Mouse (Mus musculus) activated CD4-positive, CD25-positive, alpha-beta regulatory T cell, adult 4 months (primary cell): ENCODE results near the gene Slc25a25. TPM values are rescaled to one million over a fixed set of nuclear protein-coding genes. Genes with fewer than 3 reads are reported as not detected.

Source experiments
- ATAC-seq: one replicate; pipeline ENCODE4 v1.8.0; 2017
- polyA plus RNA-seq, 2 experiments: library from polyadenylated mRNA; unstranded; fragments of 100-300 nt; shearing (Covaris generic); gene quantifications; one replicate each; pipeline ENCODE4 v1.2.1; 2017

Slc25a25 gene
- polyA plus RNA-seq, 2 experiments from 2014 or later = 3.3 to 4.0 TPM

- ATAC-seq = peak; percentile 67
These were observed 55.7 kb downstream of the Slc25a25 start, which contains the start of gene Ptges2 for GRCm38 (mm10) chr2:32395484-32395945. Gene Ptges2 (plus strand): TSS chr2:32395896.

DNA sequence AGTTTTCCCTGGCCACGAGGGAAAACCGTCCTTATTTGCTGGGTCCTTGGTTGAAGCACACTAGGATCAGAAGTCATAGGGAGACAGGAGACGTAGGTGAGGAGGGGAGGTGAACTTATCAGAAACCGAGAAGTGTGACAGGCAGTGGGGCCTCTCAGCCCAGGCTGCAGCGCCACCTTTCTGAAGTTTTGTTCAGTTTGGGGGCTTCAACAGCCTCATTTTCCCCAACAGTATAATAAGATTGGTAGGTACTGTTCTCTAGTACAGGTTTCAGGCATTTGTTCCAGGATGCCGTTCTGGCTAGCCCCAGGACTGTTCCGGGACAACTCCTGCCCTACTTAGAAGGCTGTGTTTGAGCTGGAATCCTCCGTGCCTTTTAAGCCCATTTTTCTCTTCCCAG, 56.3 kb downstream of the Slc25a25 start:
- no peak for ATAC-seq

DNA sequence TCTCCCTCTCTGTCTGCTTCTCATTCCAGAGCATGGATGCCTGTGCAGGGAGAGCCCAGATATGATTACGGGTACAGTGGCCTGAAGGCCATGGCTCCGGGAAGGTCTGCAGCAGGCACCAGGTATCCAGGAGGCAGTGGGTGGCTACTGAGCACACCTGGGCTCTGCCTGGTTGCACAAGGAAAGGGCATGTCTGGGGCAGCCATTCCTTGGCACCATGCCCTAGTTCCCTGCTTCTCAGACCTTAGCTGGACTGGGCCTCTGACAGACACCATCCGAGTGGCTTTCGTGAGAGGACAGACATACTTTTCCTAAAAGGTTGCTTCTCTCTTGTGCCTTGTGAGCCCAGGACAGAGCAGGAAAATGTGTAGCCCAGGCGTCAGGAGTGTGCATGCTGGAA, 59.2 kb downstream of the Slc25a25 start:
- no peak for ATAC-seq

DNA sequence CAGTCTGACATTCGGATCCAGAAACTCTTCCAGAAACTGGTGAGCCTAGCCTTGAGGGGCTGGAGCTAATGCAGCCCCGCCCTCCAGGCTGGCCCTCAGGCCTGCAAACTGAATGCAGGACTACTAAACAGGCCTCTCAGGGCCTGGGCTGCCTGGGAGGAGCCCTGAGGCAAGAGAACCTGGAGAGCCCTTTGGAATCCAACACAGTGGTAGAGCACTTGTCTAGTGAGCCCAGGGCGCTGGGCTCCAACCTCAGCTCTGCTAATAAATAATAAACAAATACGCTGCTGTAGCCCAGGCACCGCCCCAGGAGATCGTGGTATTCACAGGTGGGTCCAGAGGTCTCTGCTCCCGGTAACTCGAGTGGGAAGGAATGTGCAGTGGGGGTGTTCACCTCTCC, 60.4 kb downstream of the Slc25a25 start:
- no peak for ATAC-seq

GRCm38 (mm10) chr2:32389157-32389556, 62.1 kb downstream of the Slc25a25 start:
- ATAC-seq = no peak

- no peak for ATAC-seq
These were observed 63.3 kb downstream of the Slc25a25 start, which contains the start of gene Lcn2 for GRCm38 (mm10) chr2:32387706-32388490. Gene Lcn2 (minus strand): TSS chr2:32388252.

DNA sequence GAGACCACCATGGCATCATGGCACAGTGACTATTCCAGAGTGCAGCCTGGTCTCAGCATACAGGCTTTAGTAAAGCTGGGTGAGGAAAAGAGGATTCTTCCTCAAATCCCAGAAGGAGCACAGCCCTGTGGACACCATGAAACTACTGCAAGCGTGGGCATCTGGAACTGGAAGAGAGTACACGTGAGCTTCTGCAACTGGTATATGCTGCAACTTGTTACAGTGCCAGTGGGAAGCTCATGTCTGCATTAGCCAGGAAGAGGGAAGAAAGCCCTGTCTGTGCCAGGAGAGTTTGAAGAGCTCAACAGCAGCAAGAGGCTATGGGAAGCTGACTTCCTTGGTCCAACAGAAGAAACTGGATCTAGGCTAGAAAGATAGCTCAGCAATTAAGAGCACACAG, 68.6 kb downstream of the Slc25a25 start:
- ATAC-seq = no peak

- peak; percentile 92 for ATAC-seq
These were observed 69.4 kb downstream of the Slc25a25 start, which contains the start of gene 1110008P14Rik for GRCm38 (mm10) chr2:32381775-32382223. Gene 1110008P14Rik (minus strand): TSS chr2:32381938.

- no peak for ATAC-seq
These were observed 70.0 kb downstream of the Slc25a25 start for GRCm38 (mm10) chr2:32381141-32381774.

DNA sequence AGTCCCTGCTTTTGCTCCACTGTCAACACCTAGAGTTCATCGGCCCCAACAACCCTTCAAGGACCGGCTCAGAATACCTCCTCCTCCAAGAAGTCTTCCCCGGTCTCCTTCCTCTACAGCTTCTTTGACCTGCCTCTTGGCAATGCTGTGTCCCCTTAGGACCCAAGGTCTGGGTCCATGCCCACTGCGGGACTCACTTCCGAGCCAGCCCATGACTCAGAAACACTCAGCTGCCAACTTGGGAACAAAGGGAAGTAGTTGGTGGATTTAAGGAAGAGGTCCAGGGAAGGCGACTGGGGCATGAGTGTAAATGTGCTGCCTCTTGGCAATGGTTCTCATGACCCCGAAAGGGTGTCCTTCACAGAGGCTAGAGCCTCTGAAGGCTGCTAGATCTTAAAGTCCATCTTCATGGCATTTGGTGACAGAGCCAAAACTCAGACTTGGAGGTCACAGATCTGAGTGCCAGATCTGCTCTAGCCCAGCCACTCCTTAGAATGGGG, 71.2 kb downstream of the Slc25a25 start:
- no peak for ATAC-seq

- ATAC-seq = no peak
These were observed 74.3 kb downstream of the Slc25a25 start for GRCm38 (mm10) chr2:32376963-32377362.

- ATAC-seq = no peak
These were observed 75.8 kb downstream of the Slc25a25 start for GRCm38 (mm10) chr2:32375317-32375940.

DNA sequence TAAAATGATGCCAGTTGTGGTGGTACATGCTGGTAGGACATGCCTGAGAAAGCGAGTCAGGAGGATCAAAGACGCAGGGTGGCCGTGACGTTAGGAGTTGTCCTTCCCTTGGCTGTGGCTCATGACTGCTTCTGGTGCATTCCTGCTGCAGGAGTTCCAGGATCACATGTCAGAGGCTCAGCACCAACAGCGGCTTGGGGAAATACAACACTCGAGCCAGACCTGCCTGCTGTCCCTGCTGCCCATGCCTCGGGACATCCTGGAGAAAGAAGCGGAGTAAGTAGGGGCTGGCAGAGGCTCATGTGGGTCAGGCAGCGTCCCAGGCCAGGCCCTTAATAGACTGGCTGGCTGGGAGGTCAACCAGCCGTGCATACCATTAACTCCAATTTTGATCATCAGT, 77.1 kb downstream of the Slc25a25 start:
- ATAC-seq = no peak

DNA sequence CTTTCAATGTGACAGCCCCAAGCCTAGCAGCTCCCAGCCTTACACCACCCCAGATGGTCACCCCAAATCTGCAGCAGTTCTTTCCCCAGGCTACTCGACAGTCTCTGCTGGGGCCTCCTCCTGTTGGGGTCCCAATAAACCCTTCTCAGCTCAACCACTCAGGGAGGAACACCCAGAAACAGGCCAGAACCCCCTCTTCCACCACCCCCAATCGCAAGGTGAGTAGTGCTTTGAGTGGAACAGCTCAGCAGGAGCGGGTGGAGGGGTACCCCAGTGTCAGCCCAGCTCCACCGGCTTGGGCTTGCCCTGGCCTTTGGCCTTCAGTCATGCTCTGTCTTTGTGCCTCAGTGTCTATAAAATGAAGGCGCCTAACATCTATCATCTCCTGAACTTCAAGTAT, 83.9 kb downstream of the Slc25a25 start:
- ATAC-seq = no peak

Other genes starting within 250 kb of the Slc25a25 start
- gene Pomt1, start 214.9 kb downstream of the Slc25a25 start, polyA plus RNA-seq = 1 to 10 TPM; 2.5 to 3.8 TPM
- gene Uck1, start 191.3 kb downstream of the Slc25a25 start, polyA plus RNA-seq = 10 to 100 TPM; 30.4 to 34.4 TPM
- 10 to 100 TPM; 14.9 to 18.3 TPM for gene Golga2, start 164.1 kb downstream of the Slc25a25 start, polyA plus RNA-seq
- gene Swi5, start 163.4 kb downstream of the Slc25a25 start, polyA plus RNA-seq = 100 to 1,000 TPM; 133 to 252 TPM
- gene Ciz1, start 99.1 kb downstream of the Slc25a25 start, polyA plus RNA-seq = 10 to 100 TPM; 38.8 to 51.6 TPM
- gene Dnm1, start 98.1 kb downstream of the Slc25a25 start, polyA plus RNA-seq = not detected
- 10 to 100 TPM; 70.3 to 75.4 TPM for gene 1110008P14Rik, start 69.5 kb downstream of the Slc25a25 start, polyA plus RNA-seq
- not detected for gene Lcn2, start 63.2 kb downstream of the Slc25a25 start, polyA plus RNA-seq
- gene Ptges2, start 55.5 kb downstream of the Slc25a25 start, polyA plus RNA-seq = 1 to 10 TPM; 1.0 to 1.6 TPM
- 1 to 10 TPM; 5.2 TPM for gene Naif1, start 988 bp downstream of the Slc25a25 start, polyA plus RNA-seq
- 10 to 100 TPM; 40.3 to 47.5 TPM for gene Fam102a, start 83.9 kb upstream of the Slc25a25 start, polyA plus RNA-seq
- 100 to 1,000 TPM; 107 to 124 TPM for gene Dpm2, start 119.4 kb upstream of the Slc25a25 start, polyA plus RNA-seq
- not detected for gene Pip5kl1, start 123.4 kb upstream of the Slc25a25 start, polyA plus RNA-seq
- not detected for gene 9430097D07Rik, start 124.2 kb upstream of the Slc25a25 start, polyA plus RNA-seq
- 10 to 100 TPM; 30.7 to 39.8 TPM for gene St6galnac4, start 135.7 kb upstream of the Slc25a25 start, polyA plus RNA-seq
- 1 to 10 TPM; 2.5 to 3.4 TPM for gene St6galnac6, start 148.3 kb upstream of the Slc25a25 start, polyA plus RNA-seq
- gene Ak1, start 170.3 kb upstream of the Slc25a25 start, polyA plus RNA-seq = under 1 TPM; 0.16 to 0.48 TPM
- gene Eng, start 195.2 kb upstream of the Slc25a25 start, polyA plus RNA-seq = not detected